Mouse (Mus musculus) cerebral cortex, adult 2 months (tissue): ENCODE results near the gene Mef2a.

ENCODE experiments used
- WGBS: fragments of 180-500 bp; shearing (Covaris S2); methylation state at CpG from one replicate; pipeline ENCODE4 v1.1.7; 2018; 5-methylcytosine and 5-hydroxymethylcytosine counted together

Mef2a gene

GRCm38 (mm10) chr7:67207701-67208100 lies 165.0 kb downstream of the Mef2a start:
- WGBS, result 70% methylated on average over 6 of the region's 6 CpGs

- WGBS, result 88% methylated on average over 10 of the region's 10 CpGs
Measured at GRCm38 (mm10) chr7:67206496-67206895, 166.2 kb downstream of the Mef2a start.

GRCm38 (mm10) chr7:67205734-67206425 lies 166.8 kb downstream of the Mef2a start:
- 84% methylated on average over 9 of the region's 9 CpGs for WGBS

- WGBS, result 91% methylated on average over 3 of the region's 3 CpGs
Measured at GRCm38 (mm10) chr7:67203625-67204024, 169.0 kb downstream of the Mef2a start.

GRCm38 (mm10) chr7:67199412-67199811 lies 173.2 kb downstream of the Mef2a start:
- WGBS, result 15% methylated on average over 10 of the region's 10 CpGs

GRCm38 (mm10) chr7:67183786-67184185 lies 188.9 kb downstream of the Mef2a start:
- 40% methylated on average over 4 of the region's 4 CpGs for WGBS
